Mouse (Mus musculus): ENCODE results near the gene Scrn1. TPM values are rescaled to one million over a fixed set of nuclear protein-coding genes. Genes with fewer than 3 reads are reported as not detected.

Scrn1 gene
- polyA plus RNA-seq, 1 experiment from 2014 or later, result 4.7 TPM

GRCm38 (mm10) chr6:54475926-54476667, 90.2 kb downstream of the Scrn1 start:
- Histone ChIP-seq H3K27me3 (replicated peaks; ENCODE audit: control insufficient read depth, insufficient read depth, low read length) (no peaks in the 10 kb centered on the region), H3K27ac (ENCODE audit: low read length) (no peak overlapping the region), H3K4me2 (ENCODE audit: low read depth, low read length) (no peak overlapping the region), H3K36me3 (ENCODE audit: control insufficient read depth, insufficient read depth, low read length) (no peaks in the 10 kb centered on the region), H3K9me3 (ENCODE audit: control insufficient read depth, low read length) (no peaks in the 10 kb centered on the region), H3K4me3 (ENCODE audit: low read length) (no peak overlapping the region), H3K9ac (ENCODE audit: low read depth, low read length) (no peak overlapping the region), H3K4me1 (ENCODE audit: control insufficient read depth, insufficient read depth, low read length) (peaks cover 11% of the 10 kb centered on the region; the same call in 1 of the 2 replicates)
- ATAC-seq, result no peak
- WGBS, result 82% methylated on average over 19 of the region's 19 CpGs

DNA sequence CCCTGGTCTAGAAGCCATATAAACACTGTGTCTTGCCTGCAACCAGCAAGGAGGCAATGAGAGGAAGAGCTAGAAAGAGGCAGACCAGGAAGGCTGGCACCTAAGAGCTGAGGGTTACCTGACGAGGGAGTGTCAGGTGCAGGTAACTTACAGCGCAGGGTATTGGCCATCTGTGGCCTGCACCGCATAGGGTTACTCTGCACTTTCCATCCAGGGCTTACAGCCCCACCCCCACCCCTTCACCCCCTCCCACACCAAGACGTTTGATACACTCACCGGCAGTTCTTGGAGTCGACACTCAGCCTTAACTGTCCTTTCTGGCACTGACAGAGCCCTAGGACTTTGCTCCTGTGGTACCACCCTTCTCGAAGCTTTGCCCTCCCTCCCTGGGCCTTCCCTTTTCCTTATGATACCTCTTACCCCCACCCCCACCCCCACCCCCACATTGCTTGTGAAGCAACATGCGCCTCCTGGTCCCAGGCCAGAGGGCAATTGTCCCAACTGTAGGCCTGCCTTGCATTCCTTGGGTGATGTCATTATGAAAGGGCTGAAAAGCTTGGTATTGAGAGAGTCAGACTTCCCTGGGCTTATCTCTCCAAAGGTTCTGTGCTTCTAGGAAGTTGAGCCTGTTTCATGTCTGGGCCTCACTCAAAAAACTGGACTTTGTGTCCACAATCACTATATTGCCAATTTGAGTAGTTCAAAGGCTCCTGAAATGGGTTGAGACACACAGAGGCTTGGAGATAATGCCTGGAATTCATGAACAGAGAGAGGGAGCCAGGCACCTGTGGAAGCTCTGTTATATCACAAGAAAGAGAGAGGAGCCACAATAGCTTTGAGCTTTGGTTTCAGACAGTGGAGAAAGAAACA, 93.2 kb downstream of the Scrn1 start:
- ATAC-seq, result peak; percentile 95
- H3K27ac ChIP-seq (ENCODE audit: low read length), result peak overlapping the region; percentile 90
- no peaks in the 10 kb centered on the region for H3K9me3 ChIP-seq (ENCODE audit: control insufficient read depth, low read length)
- H3K4me2 ChIP-seq (ENCODE audit: low read depth, low read length), result peak overlapping the region; percentile 43
- H3K4me1 ChIP-seq (ENCODE audit: control insufficient read depth, insufficient read depth, low read length), result peaks cover 13% of the 10 kb centered on the region; the same call in 1 of the 2 replicates
- 50% methylated on average over 8 of the region's 8 CpGs for WGBS
- peak overlapping the region; percentile 54 for H3K9ac ChIP-seq (ENCODE audit: low read depth, low read length)
- no peaks in the 10 kb centered on the region for H3K36me3 ChIP-seq (ENCODE audit: control insufficient read depth, insufficient read depth, low read length)
- H3K27me3 ChIP-seq (replicated peaks; ENCODE audit: control insufficient read depth, insufficient read depth, low read length), result no peaks in the 10 kb centered on the region
- H3K4me3 ChIP-seq (ENCODE audit: low read length), result peak overlapping the region; percentile 39

DNA sequence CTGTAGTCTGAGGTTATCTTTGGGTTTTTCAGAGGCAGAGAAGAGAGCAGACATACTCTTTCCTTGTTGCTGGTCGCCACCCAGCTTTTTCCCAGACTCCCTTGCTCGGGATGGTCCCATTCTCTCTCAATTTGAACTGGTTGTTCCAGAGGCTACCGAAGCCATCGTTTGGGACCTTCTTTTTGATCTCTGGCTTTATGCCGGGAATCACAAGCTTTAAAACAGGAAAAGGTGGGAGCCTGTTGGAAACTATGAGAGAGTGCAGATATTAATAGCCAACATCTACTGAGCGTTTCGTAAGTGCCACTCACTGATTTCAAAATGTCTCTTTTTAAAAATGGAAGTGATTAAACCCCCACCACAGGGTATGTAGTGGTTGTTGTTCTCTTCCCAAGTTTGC, 94.4 kb downstream of the Scrn1 start:
- Histone ChIP-seq H3K36me3 (ENCODE audit: control insufficient read depth, insufficient read depth, low read length) (no peaks in the 10 kb centered on the region), H3K4me2 (ENCODE audit: low read depth, low read length) (peak overlapping the region; percentile 43), H3K9ac (ENCODE audit: low read depth, low read length) (no peak overlapping the region), H3K9me3 (ENCODE audit: control insufficient read depth, low read length) (no peaks in the 10 kb centered on the region), H3K4me1 (ENCODE audit: control insufficient read depth, insufficient read depth, low read length) (peaks cover 13% of the 10 kb centered on the region; the same call in 1 of the 2 replicates), H3K4me3 (ENCODE audit: low read length) (no peak overlapping the region), H3K27me3 (replicated peaks; ENCODE audit: control insufficient read depth, insufficient read depth, low read length) (no peaks in the 10 kb centered on the region), H3K27ac (ENCODE audit: low read length) (peak overlapping the region; percentile 90)
- WGBS, result 87% methylated on average over 7 of the region's 7 CpGs
- ATAC-seq, result no peak

DNA sequence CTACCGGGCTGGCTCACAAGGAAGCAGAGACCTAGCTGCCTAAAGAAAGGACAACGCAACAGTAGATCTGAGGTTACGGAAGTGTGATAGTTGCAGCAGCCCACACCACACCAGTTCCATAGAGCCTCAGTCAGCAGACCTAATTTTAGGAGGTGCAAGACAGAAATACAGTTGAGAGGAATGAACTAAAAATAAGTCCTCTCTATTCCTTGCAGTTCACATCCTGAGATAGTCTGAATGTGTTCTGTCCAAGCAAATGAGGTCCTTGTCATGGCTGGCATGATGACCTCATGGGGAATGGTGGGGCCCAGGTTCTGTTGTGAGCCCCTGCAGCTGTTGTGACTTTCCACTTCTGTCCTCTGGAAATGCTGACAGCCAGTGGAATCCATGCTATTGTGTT, 98.9 kb downstream of the Scrn1 start:
- no peaks in the 10 kb centered on the region for H3K27me3 ChIP-seq (replicated peaks; ENCODE audit: control insufficient read depth, insufficient read depth, low read length)
- H3K4me3 ChIP-seq (ENCODE audit: low read length), result no peak overlapping the region
- H3K9ac ChIP-seq (ENCODE audit: low read depth, low read length), result no peak overlapping the region
- H3K4me2 ChIP-seq (ENCODE audit: low read depth, low read length), result no peak overlapping the region
- peaks cover 9% of the 10 kb centered on the region; the same call in 1 of the 2 replicates for H3K4me1 ChIP-seq (ENCODE audit: control insufficient read depth, insufficient read depth, low read length)
- no peak for ATAC-seq
- H3K36me3 ChIP-seq (ENCODE audit: control insufficient read depth, insufficient read depth, low read length), result no peaks in the 10 kb centered on the region
- 81% methylated on average over 3 of the region's 3 CpGs for WGBS
- no peak overlapping the region for H3K27ac ChIP-seq (ENCODE audit: low read length)
- no peaks in the 10 kb centered on the region for H3K9me3 ChIP-seq (ENCODE audit: control insufficient read depth, low read length)

- H3K9ac ChIP-seq (ENCODE audit: low read depth, low read length), result no peak overlapping the region
- no peak overlapping the region for H3K4me3 ChIP-seq (ENCODE audit: low read length)
- H3K9me3 ChIP-seq (ENCODE audit: control insufficient read depth, low read length), result no peaks in the 10 kb centered on the region
- no peaks in the 10 kb centered on the region for H3K36me3 ChIP-seq (ENCODE audit: control insufficient read depth, insufficient read depth, low read length)
- 73% methylated on average over 4 of the region's 4 CpGs for WGBS
- no peaks in the 10 kb centered on the region; the same call in 1 of the 2 replicates for H3K4me1 ChIP-seq (ENCODE audit: control insufficient read depth, insufficient read depth, low read length)
- no peak overlapping the region for H3K4me2 ChIP-seq (ENCODE audit: low read depth, low read length)
- no peak overlapping the region for H3K27ac ChIP-seq (ENCODE audit: low read length)
- ATAC-seq, result no peak
- H3K27me3 ChIP-seq (replicated peaks; ENCODE audit: control insufficient read depth, insufficient read depth, low read length), result no peaks in the 10 kb centered on the region
Measured at GRCm38 (mm10) chr6:54464926-54465325, 101.4 kb downstream of the Scrn1 start.

GRCm38 (mm10) chr6:54463701-54464458, 102.4 kb downstream of the Scrn1 start:
- Histone ChIP-seq H3K4me2 (ENCODE audit: low read depth, low read length) (no peak overlapping the region), H3K9me3 (ENCODE audit: control insufficient read depth, low read length) (no peaks in the 10 kb centered on the region), H3K27ac (ENCODE audit: low read length) (no peak overlapping the region), H3K9ac (ENCODE audit: low read depth, low read length) (no peak overlapping the region), H3K36me3 (ENCODE audit: control insufficient read depth, insufficient read depth, low read length) (no peaks in the 10 kb centered on the region), H3K27me3 (replicated peaks; ENCODE audit: control insufficient read depth, insufficient read depth, low read length) (no peaks in the 10 kb centered on the region), H3K4me3 (ENCODE audit: low read length) (no peak overlapping the region), H3K4me1 (ENCODE audit: control insufficient read depth, insufficient read depth, low read length) (no peaks in the 10 kb centered on the region; the same call in 1 of the 2 replicates)
- WGBS, result 62% methylated on average over 8 of the region's 8 CpGs
- no peak for ATAC-seq

DNA sequence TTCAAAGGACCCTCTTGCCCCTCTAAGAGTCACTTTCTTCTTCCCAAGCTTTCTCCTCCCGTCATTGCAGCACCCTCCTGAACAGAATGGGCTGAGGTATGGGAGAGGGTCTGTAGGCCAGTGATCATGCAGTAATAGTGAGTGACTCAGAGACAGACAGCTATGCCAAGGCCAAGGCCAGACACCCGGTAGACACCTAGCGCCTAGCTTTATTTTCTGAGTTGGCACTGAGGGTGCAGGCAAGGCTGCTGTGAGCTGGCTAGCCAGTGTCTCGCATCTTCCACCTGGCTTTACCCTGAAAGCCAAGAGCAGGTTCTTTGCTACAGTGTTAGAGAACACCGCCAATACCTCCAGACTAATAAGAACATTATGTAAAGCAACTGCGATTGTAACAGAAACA, 103.5 kb downstream of the Scrn1 start:
- no peak overlapping the region for H3K9ac ChIP-seq (ENCODE audit: low read depth, low read length)
- H3K4me2 ChIP-seq (ENCODE audit: low read depth, low read length), result no peak overlapping the region
- no peak overlapping the region for H3K4me3 ChIP-seq (ENCODE audit: low read length)
- H3K27me3 ChIP-seq (replicated peaks; ENCODE audit: control insufficient read depth, insufficient read depth, low read length), result no peaks in the 10 kb centered on the region
- no peak overlapping the region for H3K27ac ChIP-seq (ENCODE audit: low read length)
- H3K9me3 ChIP-seq (ENCODE audit: control insufficient read depth, low read length), result no peaks in the 10 kb centered on the region
- WGBS, result 93% methylated on average over 6 of the region's 6 CpGs
- no peak for ATAC-seq
- no peaks in the 10 kb centered on the region for H3K36me3 ChIP-seq (ENCODE audit: control insufficient read depth, insufficient read depth, low read length)
- H3K4me1 ChIP-seq (ENCODE audit: control insufficient read depth, insufficient read depth, low read length), result no peaks in the 10 kb centered on the region; the same call in 1 of the 2 replicates

DNA sequence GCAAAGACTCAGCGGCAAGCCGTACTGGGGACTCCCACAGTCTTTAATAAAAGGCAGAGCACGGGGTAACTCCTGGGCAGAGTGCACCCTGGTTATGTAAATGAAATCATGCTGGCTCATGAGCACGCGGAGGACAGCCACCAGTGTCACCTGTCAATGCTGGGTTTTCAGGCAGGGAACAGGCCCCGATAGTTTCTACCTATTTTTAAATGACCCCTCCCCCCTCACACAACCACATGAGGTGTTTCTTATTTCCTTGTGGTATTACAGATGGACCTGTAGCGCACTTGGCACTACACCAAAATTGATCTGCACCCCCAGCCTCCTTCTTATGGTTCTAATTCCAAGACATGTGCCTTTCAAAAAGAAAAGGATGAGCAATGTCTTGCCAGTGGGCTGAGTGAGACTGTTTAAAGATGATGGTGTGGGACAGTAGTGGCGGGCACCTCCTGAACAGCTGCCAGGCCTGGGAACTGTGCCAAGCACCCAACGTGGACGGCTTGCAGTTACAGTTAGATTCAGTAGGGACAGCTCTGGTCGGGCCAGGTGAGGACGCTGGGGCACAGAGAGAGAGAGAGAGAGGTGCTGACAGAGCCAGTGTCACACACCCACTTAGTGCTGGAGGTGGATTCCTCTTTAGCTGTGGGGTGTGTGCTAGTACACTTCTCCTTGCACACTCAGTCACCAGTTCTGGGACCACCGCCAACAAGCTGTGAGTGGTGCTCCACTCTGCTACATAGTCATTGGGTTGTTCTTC, 105.2 kb downstream of the Scrn1 start:
- no peaks in the 10 kb centered on the region for H3K36me3 ChIP-seq (ENCODE audit: control insufficient read depth, insufficient read depth, low read length)
- ATAC-seq, result no peak
- no peak overlapping the region for H3K4me3 ChIP-seq (ENCODE audit: low read length)
- H3K27me3 ChIP-seq (replicated peaks; ENCODE audit: control insufficient read depth, insufficient read depth, low read length), result no peaks in the 10 kb centered on the region
- no peak overlapping the region for H3K27ac ChIP-seq (ENCODE audit: low read length)
- no peak overlapping the region for H3K4me2 ChIP-seq (ENCODE audit: low read depth, low read length)
- no peaks in the 10 kb centered on the region for H3K4me1 ChIP-seq (ENCODE audit: control insufficient read depth, insufficient read depth, low read length)
- no peak overlapping the region for H3K9ac ChIP-seq (ENCODE audit: low read depth, low read length)
- 73% methylated on average over 13 of the region's 13 CpGs for WGBS
- H3K9me3 ChIP-seq (ENCODE audit: control insufficient read depth, low read length), result no peaks in the 10 kb centered on the region

Measured in intestine, embryonic 16.5 days (tissue).